Mouse (Mus musculus): Measurements from ENCODE around the gene Hdac10.
A peak's percentile ranks its signal among the peaks of the same experiment; 100 is the strongest.

DNA sequence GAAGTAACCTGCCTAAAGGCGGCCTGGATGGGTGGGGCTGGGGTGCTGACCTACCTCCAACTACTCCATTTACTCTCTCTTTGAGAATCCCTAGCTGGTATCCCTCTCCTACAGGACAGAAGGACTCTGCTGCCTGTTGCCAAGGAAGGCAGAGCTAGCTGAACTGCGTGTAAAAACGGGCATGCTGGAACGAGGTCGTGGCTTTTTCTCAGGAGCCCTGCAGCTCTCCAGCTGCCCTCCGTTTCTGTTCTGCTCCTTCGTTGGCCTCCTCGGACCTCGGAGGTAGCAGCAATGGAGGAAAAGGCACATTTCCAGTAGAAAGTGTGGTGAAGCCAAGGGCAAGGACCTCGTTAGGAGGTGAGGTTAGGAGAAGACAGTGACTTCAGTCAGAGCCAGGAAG, 40.4 kb upstream of the Hdac10 start:
- TF ChIP-seq POLR2A (IDR thresholded peaks at IDR 0.05; ENCODE audit: insufficient read length, low read depth) (peak; percentile 5), E2F4 (IDR thresholded peaks at IDR 0.05; ENCODE audit: insufficient read depth) (no peak), MYOG (IDR thresholded peaks at IDR 0.05; ENCODE audit: control insufficient read depth in 1 of 3, insufficient read depth in 1 of 3, insufficient read length in 2 of 3, low read depth in 2 of 3) (no peak), POLR2AphosphoS2 (IDR thresholded peaks at IDR 0.05; ENCODE audit: insufficient read length, low read depth) (no peak), USF1 (IDR thresholded peaks at IDR 0.05; ENCODE audit: low read depth) (no peak), MYOD1 (IDR thresholded peaks at IDR 0.05; ENCODE audit: control insufficient read depth in 1 of 3, insufficient read length in 2 of 3, low read depth in 2 of 3) (no peak), TCF3 (IDR thresholded peaks at IDR 0.05; ENCODE audit: insufficient read length, low read depth) (no peak), MAX (IDR thresholded peaks at IDR 0.05; ENCODE audit: low read depth) (no peak), TCF12 (IDR thresholded peaks at IDR 0.05; ENCODE audit: insufficient read depth, poor library complexity, severe bottlenecking) (no peak), REST (IDR thresholded peaks at IDR 0.05; ENCODE audit: insufficient read depth, insufficient read length) (no peak), SRF (IDR thresholded peaks at IDR 0.05; ENCODE audit: control insufficient read depth, insufficient read length, low read depth) (no peak), CEBPB (IDR thresholded peaks at IDR 0.05; ENCODE audit: insufficient read depth, poor library complexity, severe bottlenecking) (no peak)
